Mouse (Mus musculus) liver, embryonic 14.5 days (tissue): ENCODE measurements around the gene Nbas.

Experiments
- CTCF ChIP-seq: IDR thresholded peaks from 2 replicates; pipeline ENCODE4 v1.5.1; 2016; ENCODE audit warnings: antibody characterized with exemption, low read depth, control low read depth
- EP300 ChIP-seq: IDR thresholded peaks from 2 replicates; pipeline ENCODE4 v1.6.1; 2016; ENCODE audit warnings: antibody characterized with exemption, low read depth

- TF ChIP-seq CTCF (no peak), EP300 (no peak)
These were observed 88.3 kb downstream of the Nbas start for GRCm38 (mm10) chr12:13357229-13357628.
